Mouse (Mus musculus): ENCODE data around the gene Pde10a. TPM values are rescaled to one million over a fixed set of nuclear protein-coding genes. Genes with fewer than 3 reads are reported as not detected.

The Pde10a gene
- polyA plus RNA-seq, 1 experiment: 0.34 TPM

DNA sequence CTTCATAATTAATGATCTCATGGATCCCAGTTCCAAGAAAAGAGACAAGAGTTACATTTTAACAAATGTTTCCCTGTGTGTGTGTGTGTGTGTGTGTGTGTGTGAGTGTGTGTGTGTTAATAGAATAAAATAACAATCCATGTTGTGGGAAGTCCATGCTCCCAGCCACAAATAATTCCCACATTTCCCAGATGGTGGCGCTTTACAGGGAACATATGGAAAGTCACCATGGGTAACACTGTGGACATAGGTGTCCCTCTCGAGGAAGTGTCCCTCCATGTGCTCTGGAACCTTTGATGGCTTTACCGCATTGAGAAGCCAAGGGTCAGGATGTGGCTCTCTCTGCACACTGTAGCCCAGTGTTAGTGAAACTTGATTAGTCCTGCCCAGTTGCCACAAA is 3.5 kb downstream of the Pde10a start:
- TF ChIP-seq E2F4 (IDR thresholded peaks at IDR 0.05; ENCODE audit: insufficient read depth) (no peak), MYOG (IDR thresholded peaks at IDR 0.05; ENCODE audit: control insufficient read depth in 1 of 3, insufficient read depth in 1 of 3, insufficient read length in 2 of 3, low read depth in 2 of 3) (no peak), TCF3 (IDR thresholded peaks at IDR 0.05; ENCODE audit: insufficient read length, low read depth) (no peak), USF1 (IDR thresholded peaks at IDR 0.05; ENCODE audit: low read depth) (no peak)
- Histone ChIP-seq H3K36me3 (ENCODE audit: control insufficient read depth, insufficient read depth) (no peaks in the 10 kb centered on the region), H3K4me2 (ENCODE audit: low read depth) (no peak overlapping the region), H3ac (ENCODE audit: control insufficient read depth, insufficient read length) (no peak overlapping the region), H3K79me2 (ENCODE audit: control insufficient read depth, insufficient read depth) (no peaks in the 10 kb centered on the region), H3K4me3 (no peak overlapping the region), H3K27me3 (ENCODE audit: control insufficient read depth, insufficient read depth, insufficient read length) (peaks cover 9% of the 10 kb centered on the region)

- Histone ChIP-seq H3K4me2 (ENCODE audit: low read depth) (no peak overlapping the region), H3K27me3 (ENCODE audit: control insufficient read depth, insufficient read depth, insufficient read length) (no peaks in the 10 kb centered on the region), H3K36me3 (ENCODE audit: control insufficient read depth, insufficient read depth) (no peaks in the 10 kb centered on the region), H3ac (ENCODE audit: control insufficient read depth, insufficient read length) (no peak overlapping the region), H3K4me3 (no peak overlapping the region), H3K79me2 (ENCODE audit: control insufficient read depth, insufficient read depth) (no peaks in the 10 kb centered on the region)
- TF ChIP-seq MYOG (IDR thresholded peaks at IDR 0.05; ENCODE audit: control insufficient read depth in 1 of 3, insufficient read depth in 1 of 3, insufficient read length in 2 of 3, low read depth in 2 of 3) (no peak), SRF (IDR thresholded peaks at IDR 0.05; ENCODE audit: control insufficient read depth, insufficient read length, low read depth) (no peak), USF1 (IDR thresholded peaks at IDR 0.05; ENCODE audit: low read depth) (no peak), E2F4 (IDR thresholded peaks at IDR 0.05; ENCODE audit: insufficient read depth) (no peak), TCF3 (IDR thresholded peaks at IDR 0.05; ENCODE audit: insufficient read length, low read depth) (no peak)
Measured at GRCm38 (mm10) chr17:8532609-8533008, 7.4 kb downstream of the Pde10a start.

- TF ChIP-seq USF1 (IDR thresholded peaks at IDR 0.05; ENCODE audit: low read depth): no peak
- TF ChIP-seq POLR2A (IDR thresholded peaks at IDR 0.05; ENCODE audit: insufficient read length, low read depth): no peak
- TF ChIP-seq MYOD1 (IDR thresholded peaks at IDR 0.05; ENCODE audit: control insufficient read depth in 1 of 3, insufficient read length in 2 of 3, low read depth in 2 of 3): no peak
- no peak for TF ChIP-seq E2F4 (IDR thresholded peaks at IDR 0.05; ENCODE audit: insufficient read depth)
- TF ChIP-seq CEBPB (IDR thresholded peaks at IDR 0.05; ENCODE audit: insufficient read depth, poor library complexity, severe bottlenecking): no peak
- TF ChIP-seq POLR2AphosphoS2 (IDR thresholded peaks at IDR 0.05; ENCODE audit: insufficient read length, low read depth): no peak
- TF ChIP-seq TCF12 (IDR thresholded peaks at IDR 0.05; ENCODE audit: insufficient read depth, poor library complexity, severe bottlenecking): no peak
- TF ChIP-seq REST (IDR thresholded peaks at IDR 0.05; ENCODE audit: insufficient read depth, insufficient read length): no peak
- TF ChIP-seq MAX (IDR thresholded peaks at IDR 0.05; ENCODE audit: low read depth): no peak
- no peak for TF ChIP-seq MYOG (IDR thresholded peaks at IDR 0.05; ENCODE audit: control insufficient read depth in 1 of 3, insufficient read depth in 1 of 3, insufficient read length in 2 of 3, low read depth in 2 of 3)
- TF ChIP-seq SRF (IDR thresholded peaks at IDR 0.05; ENCODE audit: control insufficient read depth, insufficient read length, low read depth): no peak
- no peak for TF ChIP-seq TCF3 (IDR thresholded peaks at IDR 0.05; ENCODE audit: insufficient read length, low read depth)
Measured at GRCm38 (mm10) chr17:8533828-8534227, 8.7 kb downstream of the Pde10a start.

GRCm38 (mm10) chr17:8536522-8536921 is 11.3 kb downstream of the Pde10a start:
- no peak overlapping the region for H3K4me3 ChIP-seq
- no peak for TF ChIP-seq E2F4 (IDR thresholded peaks at IDR 0.05; ENCODE audit: insufficient read depth)
- TF ChIP-seq MYOD1 (IDR thresholded peaks at IDR 0.05; ENCODE audit: control insufficient read depth in 1 of 3, insufficient read length in 2 of 3, low read depth in 2 of 3): no peak
- TF ChIP-seq SRF (IDR thresholded peaks at IDR 0.05; ENCODE audit: control insufficient read depth, insufficient read length, low read depth): no peak
- H3K4me2 ChIP-seq (ENCODE audit: low read depth): no peak overlapping the region
- no peak overlapping the region for H3ac ChIP-seq (ENCODE audit: control insufficient read depth, insufficient read length)
- no peaks in the 10 kb centered on the region for H3K79me2 ChIP-seq (ENCODE audit: control insufficient read depth, insufficient read depth)
- H3K36me3 ChIP-seq (ENCODE audit: control insufficient read depth, insufficient read depth): no peaks in the 10 kb centered on the region
- H3K27me3 ChIP-seq (ENCODE audit: control insufficient read depth, insufficient read depth, insufficient read length): no peaks in the 10 kb centered on the region

More at GRCm38 (mm10) chr17:8533828-8534227, 8.7 kb downstream of the Pde10a start:
- no peaks in the 10 kb centered on the region for H3K27me3 ChIP-seq (ENCODE audit: control insufficient read depth, insufficient read depth, insufficient read length)
- H3K4me2 ChIP-seq (ENCODE audit: low read depth): no peak overlapping the region
- no peak overlapping the region for H3K4me3 ChIP-seq
- no peak overlapping the region for H3ac ChIP-seq (ENCODE audit: control insufficient read depth, insufficient read length)
- H3K79me2 ChIP-seq (ENCODE audit: control insufficient read depth, insufficient read depth): no peaks in the 10 kb centered on the region
- no peaks in the 10 kb centered on the region for H3K36me3 ChIP-seq (ENCODE audit: control insufficient read depth, insufficient read depth)

DNA sequence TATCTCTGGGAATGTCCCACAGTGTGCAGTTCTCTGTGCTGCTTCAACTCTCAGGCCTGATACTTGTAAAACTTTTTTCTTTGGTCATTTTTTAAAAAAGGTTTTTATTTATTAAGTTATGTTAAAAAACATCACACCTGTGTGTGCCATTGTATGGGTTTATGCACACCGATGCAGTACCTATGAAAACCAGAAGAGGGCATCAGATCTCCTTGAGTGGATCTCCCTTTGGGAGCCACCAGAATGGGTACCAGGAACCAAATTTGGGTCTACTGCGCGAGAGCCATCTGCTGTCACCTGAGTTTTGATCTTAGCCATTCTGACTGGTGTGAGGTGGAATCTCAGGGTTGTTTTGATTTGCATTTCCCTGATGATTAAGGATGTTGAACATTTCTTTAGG is 12.9 kb downstream of the Pde10a start:
- TF ChIP-seq USF1 (IDR thresholded peaks at IDR 0.05; ENCODE audit: low read depth) (no peak), MYOD1 (IDR thresholded peaks at IDR 0.05; ENCODE audit: control insufficient read depth in 1 of 3, insufficient read length in 2 of 3, low read depth in 2 of 3) (no peak), CEBPB (IDR thresholded peaks at IDR 0.05; ENCODE audit: insufficient read depth, poor library complexity, severe bottlenecking) (no peak), E2F4 (IDR thresholded peaks at IDR 0.05; ENCODE audit: insufficient read depth) (no peak), TCF12 (IDR thresholded peaks at IDR 0.05; ENCODE audit: insufficient read depth, poor library complexity, severe bottlenecking) (no peak), MYOG (IDR thresholded peaks at IDR 0.05; ENCODE audit: control insufficient read depth in 1 of 3, insufficient read depth in 1 of 3, insufficient read length in 2 of 3, low read depth in 2 of 3) (no peak), MAX (IDR thresholded peaks at IDR 0.05; ENCODE audit: low read depth) (no peak), REST (IDR thresholded peaks at IDR 0.05; ENCODE audit: insufficient read depth, insufficient read length) (no peak), POLR2A (IDR thresholded peaks at IDR 0.05; ENCODE audit: insufficient read length, low read depth) (no peak), TCF3 (IDR thresholded peaks at IDR 0.05; ENCODE audit: insufficient read length, low read depth) (no peak), SRF (IDR thresholded peaks at IDR 0.05; ENCODE audit: control insufficient read depth, insufficient read length, low read depth) (no peak), POLR2AphosphoS2 (IDR thresholded peaks at IDR 0.05; ENCODE audit: insufficient read length, low read depth) (no peak)
- H3K79me2 ChIP-seq (ENCODE audit: control insufficient read depth, insufficient read depth): no peaks in the 10 kb centered on the region
- H3K36me3 ChIP-seq (ENCODE audit: control insufficient read depth, insufficient read depth): no peaks in the 10 kb centered on the region
- no peak overlapping the region for H3K4me2 ChIP-seq (ENCODE audit: low read depth)
- no peak overlapping the region for H3K4me3 ChIP-seq
- H3K27me3 ChIP-seq (ENCODE audit: control insufficient read depth, insufficient read depth, insufficient read length): no peaks in the 10 kb centered on the region
- no peak overlapping the region for H3ac ChIP-seq (ENCODE audit: control insufficient read depth, insufficient read length)

All from myocyte (in vitro differentiated cells).